Mouse (Mus musculus): ENCODE measurements around the gene 4932438H23Rik. TPM values are rescaled to one million over a fixed set of nuclear protein-coding genes. Genes with fewer than 3 reads are reported as not detected.
"Not testable (repeated sequence)": the region's sequence is repeated elsewhere in the genome, so short reads cannot be mapped to it uniquely, and the experiment has no call there.

The 4932438H23Rik gene
- polyA plus RNA-seq, 1 experiment = 1.6 TPM

- no peak overlapping the region for H3K4me3 ChIP-seq (ENCODE audit: low read depth, low read length)
- H3K27ac ChIP-seq (ENCODE audit: insufficient read depth, low read depth, low read length) = no peak overlapping the region
- H3K36me3 ChIP-seq (ENCODE audit: control insufficient read depth, insufficient read depth, low read length) = no peaks in the 10 kb centered on the region
- 70% methylated on average over 21 of the region's 21 CpGs for WGBS
- H3K4me1 ChIP-seq (ENCODE audit: control insufficient read depth, insufficient read depth, insufficient read length, low read length) = no peaks in the 10 kb centered on the region; the same call in 1 of the 2 replicates
- H3K27me3 ChIP-seq (ENCODE audit: control insufficient read depth, insufficient read depth, low read length) = no peaks in the 10 kb centered on the region; the same call in 1 of the 2 replicates
- TF ChIP-seq CTCF (IDR thresholded peaks at IDR 0.05; ENCODE audit: extremely low read depth, insufficient read length, insufficient replicate concordance, low read depth, low read length) (no peak), POLR2A (IDR thresholded peaks at IDR 0.05; ENCODE audit: low read depth, low read length) (no peak)
Observed at GRCm38 (mm10) chr16:91084307-91085238, 10.3 kb downstream of the 4932438H23Rik start.

- no peaks in the 10 kb centered on the region; the same call in 1 of the 2 replicates for H3K27me3 ChIP-seq (ENCODE audit: control insufficient read depth, insufficient read depth, low read length)
- H3K36me3 ChIP-seq (ENCODE audit: control insufficient read depth, insufficient read depth, low read length) = no peaks in the 10 kb centered on the region
- no peak overlapping the region for H3K27ac ChIP-seq (ENCODE audit: insufficient read depth, low read depth, low read length)
- no peak overlapping the region for H3K4me3 ChIP-seq (ENCODE audit: low read depth, low read length)
- TF ChIP-seq CTCF (IDR thresholded peaks at IDR 0.05; ENCODE audit: extremely low read depth, insufficient read length, insufficient replicate concordance, low read depth, low read length) (no peak), POLR2A (IDR thresholded peaks at IDR 0.05; ENCODE audit: low read depth, low read length) (no peak)
- WGBS = 68% methylated on average over 4 of the region's 4 CpGs
- no peaks in the 10 kb centered on the region; the same call in 1 of the 2 replicates for H3K4me1 ChIP-seq (ENCODE audit: control insufficient read depth, insufficient read depth, insufficient read length, low read length)
Observed at GRCm38 (mm10) chr16:91083002-91083646, 11.8 kb downstream of the 4932438H23Rik start.

- 21% methylated on average over 10 of the region's 12 CpGs for WGBS
Observed at GRCm38 (mm10) chr16:91081508-91081907, 13.4 kb downstream of the 4932438H23Rik start.

GRCm38 (mm10) chr16:91076180-91076579, 18.7 kb downstream of the 4932438H23Rik start:
- TF ChIP-seq CTCF (IDR thresholded peaks at IDR 0.05; ENCODE audit: extremely low read depth, insufficient read length, insufficient replicate concordance, low read depth, low read length) (peak; percentile 29; the same call in 1 of the 2 replicates), POLR2A (IDR thresholded peaks at IDR 0.05; ENCODE audit: low read depth, low read length) (no peak)
- WGBS = 54% methylated on average over 5 of the region's 5 CpGs
- no peak overlapping the region for H3K27ac ChIP-seq (ENCODE audit: insufficient read depth, low read depth, low read length)
- H3K36me3 ChIP-seq (ENCODE audit: control insufficient read depth, insufficient read depth, low read length) = no peaks in the 10 kb centered on the region
- H3K27me3 ChIP-seq (ENCODE audit: control insufficient read depth, insufficient read depth, low read length) = no peaks in the 10 kb centered on the region
- H3K4me3 ChIP-seq (ENCODE audit: low read depth, low read length) = no peak overlapping the region
- H3K4me1 ChIP-seq (ENCODE audit: control insufficient read depth, insufficient read depth, insufficient read length, low read length) = no peaks in the 10 kb centered on the region

More at GRCm38 (mm10) chr16:91081508-91081907, 13.4 kb downstream of the 4932438H23Rik start:
- TF ChIP-seq CTCF (IDR thresholded peaks at IDR 0.05; ENCODE audit: extremely low read depth, insufficient read length, insufficient replicate concordance, low read depth, low read length) (peak; percentile 70; the same call in 1 of the 2 replicates), POLR2A (IDR thresholded peaks at IDR 0.05; ENCODE audit: low read depth, low read length) (no peak)
- Histone ChIP-seq H3K27ac (ENCODE audit: insufficient read depth, low read depth, low read length) (no peak overlapping the region), H3K4me3 (ENCODE audit: low read depth, low read length) (no peak overlapping the region), H3K4me1 (ENCODE audit: control insufficient read depth, insufficient read depth, insufficient read length, low read length) (no peaks in the 10 kb centered on the region; the same call in 1 of the 2 replicates), H3K36me3 (ENCODE audit: control insufficient read depth, insufficient read depth, low read length) (no peaks in the 10 kb centered on the region), H3K27me3 (ENCODE audit: control insufficient read depth, insufficient read depth, low read length) (no peaks in the 10 kb centered on the region; the same call in 1 of the 2 replicates)

- H3K4me1 ChIP-seq (ENCODE audit: control insufficient read depth, insufficient read depth, insufficient read length, low read length); H3K27ac ChIP-seq (ENCODE audit: insufficient read depth, low read depth, low read length); H3K36me3 ChIP-seq (ENCODE audit: control insufficient read depth, insufficient read depth, low read length); H3K27me3 ChIP-seq (ENCODE audit: control insufficient read depth, insufficient read depth, low read length); H3K4me3 ChIP-seq (ENCODE audit: low read depth, low read length): not testable (repeated sequence)
- WGBS = 58% methylated on average over 8 of the region's 8 CpGs
Observed at GRCm38 (mm10) chr16:91075423-91075822, 19.5 kb downstream of the 4932438H23Rik start.

GRCm38 (mm10) chr16:91073163-91073892, 21.6 kb downstream of the 4932438H23Rik start:
- Histone ChIP-seq H3K36me3 (ENCODE audit: control insufficient read depth, insufficient read depth, low read length) (no peaks in the 10 kb centered on the region), H3K4me1 (ENCODE audit: control insufficient read depth, insufficient read depth, insufficient read length, low read length) (no peaks in the 10 kb centered on the region), H3K27me3 (ENCODE audit: control insufficient read depth, insufficient read depth, low read length) (no peaks in the 10 kb centered on the region), H3K27ac (ENCODE audit: insufficient read depth, low read depth, low read length) (no peak overlapping the region), H3K4me3 (ENCODE audit: low read depth, low read length) (peak overlapping the region; percentile 21)
- 36% methylated on average over 21 of the region's 24 CpGs for WGBS
- TF ChIP-seq CTCF (IDR thresholded peaks at IDR 0.05; ENCODE audit: extremely low read depth, insufficient read length, insufficient replicate concordance, low read depth, low read length) (peak; percentile 78), POLR2A (IDR thresholded peaks at IDR 0.05; ENCODE audit: low read depth, low read length) (no peak)
